ENCODE assay signal across 8 mouse cellular contexts in genomic region chr6:122340349-122341000, GRCm38 (mm10). TPM values are rescaled to one million over a fixed set of nuclear protein-coding genes. Genes with fewer than 3 reads are reported as not detected.
DNase-seq lines count a peak whose midpoint lies in the region; ATAC-seq lines count a peak whose summit lies in the region.

TSS of gene Phc1 (minus strand) at chr6:122340561.

- WGBS in heart, embryonic 13.5 days = 3% methylated on average over 17 of the region's 17 CpGs

- peak within 1 kb of the TSS; percentile 72 for H3K4me3 ChIP-seq in erythroblast, embryonic 14.5 days (replicated peaks)
- peak within 1 kb of the TSS; percentile 79 for H3K4me3 ChIP-seq in heart, embryonic 13.5 days

- H3K4me2 ChIP-seq in heart, embryonic 13.5 days = peak within 1 kb of the TSS; percentile 89

- H3K27ac ChIP-seq in heart, embryonic 13.5 days (replicated peaks) = peak within 1 kb of the TSS; percentile 92

- H3K36me3 ChIP-seq in erythroblast, embryonic 14.5 days (ENCODE audit: control insufficient read depth) = no peaks in the 10 kb centered on the region
- H3K36me3 ChIP-seq in heart, embryonic 13.5 days = peaks cover 13% of the 10 kb centered on the region

- no peak for ATAC-seq in erythroblast, adult 5-6 weeks (replicated peaks; ENCODE audit: low FRiP score, poor library complexity, severe bottlenecking)
- ATAC-seq in heart, embryonic 13.5 days (ENCODE audit: extremely low read depth, insufficient number of reproducible peaks, low FRiP score, low TSS enrichment) = no peak

- H3K9me3 ChIP-seq in erythroblast, embryonic 14.5 days (ENCODE audit: control insufficient read depth, low read length) = no peaks in the 10 kb centered on the region
- H3K9me3 ChIP-seq in heart, embryonic 13.5 days = no peaks in the 10 kb centered on the region

- H3K9ac ChIP-seq in heart, embryonic 13.5 days = peak within 1 kb of the TSS; percentile 90

- peak; percentile 100 for DNase-seq in ES-CJ7 (ENCODE audit: low read depth, low spot score)
- peak; percentile 44 for DNase-seq in embryo, embryonic 11.5 days (ENCODE audit: low read depth, low spot score)
- DNase-seq in layer of hippocampus, postnatal 36 days = no peak
- DNase-seq in mesoderm, embryonic 11.5 days (ENCODE audit: low read depth, low spot score) = peak; percentile 72
- no peak for DNase-seq in right cerebral cortex, postnatal 4 days

- peaks cover 30% of the 10 kb centered on the region for H3K27me3 ChIP-seq in erythroblast, embryonic 14.5 days (ENCODE audit: control insufficient read depth)
- H3K27me3 ChIP-seq in heart, embryonic 13.5 days (replicated peaks) = no peaks in the 10 kb centered on the region

- peaks cover 15% of the 10 kb centered on the region for H3K4me1 ChIP-seq in erythroblast, embryonic 14.5 days (ENCODE audit: control insufficient read depth)
- H3K4me1 ChIP-seq in heart, embryonic 13.5 days = peaks cover 45% of the 10 kb centered on the region

RNA-seq across cellular contexts. Expression of gene Phc1, which starts in this region (rescaled TPM):
- 0.20 and 0.24 TPM in 2 replicates for polyA plus RNA-seq in erythroblast, embryonic 14.5 days (2012)
- 1.7 and 15.9 TPM in 2 replicates for total RNA-seq in erythroblast, adult 5-6 weeks (2015; ENCODE audit: low replicate concordance)
- total RNA-seq in erythroblast, adult 5-6 weeks (2017; ENCODE audit: low replicate concordance) = 0.34 and 1.5 TPM in 2 replicates
- 9.7 and 12.1 TPM in 2 replicates for polyA plus RNA-seq in heart, embryonic 13.5 days (2015; fragmentation: Nextera tagmentation; extraction: Ambion mirVana)
- total RNA-seq in layer of hippocampus, postnatal 36 days (2021) = 10 to 100 TPM; 63.2 to 63.8 TPM

Comparison
In these comparisons a context has a peak if more than half of its experiments do, and no peak if none do; other contexts are left out.
1. DNase-seq: peak in ES-CJ7 (single experiment), embryo, embryonic 11.5 days (single experiment) and mesoderm, embryonic 11.5 days (single experiment); none in layer of hippocampus, postnatal 36 days (0 of 2) and right cerebral cortex, postnatal 4 days (single experiment).